Comparison of ENCODE assay signal across 16 mouse cellular contexts in genomic region chr11:76639269-76639985, GRCm38 (mm10). TPM values are rescaled to one million over a fixed set of nuclear protein-coding genes. Genes with fewer than 3 reads are reported as not detected.
DNase-seq lines count a peak whose midpoint lies in the region; ATAC-seq and TF ChIP-seq lines count a peak whose summit lies in the region.
"Had no signal": no experiment of that assay in that cellular context is flagged by ENCODE, and none has a peak within 500 bp of the region (broad histone marks: within the 10 kb centered on the region; RNA-seq: fewer than 3 reads in every experiment).

No protein-coding gene starts in this region.

- WGBS in heart, embryonic 11.5 days (ENCODE audit: insufficient replicate concordance) = 81% methylated on average over 17 of the region's 17 CpGs

- DNase-seq in layer of hippocampus, adult 9-11 months = peak; percentile 56
- no peak for DNase-seq in layer of hippocampus, postnatal 25 days (ENCODE audit: extremely low spot score in 1 of 2, low spot score in 1 of 2)
- DNase-seq in brain, adult 2 months (ENCODE audit: low read depth, low spot score) = peak; percentile 90
- DNase-seq in brain, embryonic 14.5 days (ENCODE audit: low read depth) = peak; percentile 89
- DNase-seq in cerebellum, postnatal 14 days = peak; percentile 76 to 78
- DNase-seq in gastrocnemius, postnatal 14 days = no peak
- DNase-seq: heart, postnatal 36 days; kidney, adult 2 months; lung, postnatal 4 days had no signal

- no peak overlapping the region for H3K27ac ChIP-seq in heart, embryonic 11.5 days (ENCODE audit: low read depth, low read length)
- H3K27ac ChIP-seq: limb, embryonic 10.5 days; liver, embryonic 14.5 days had no signal

- no peak overlapping the region for H3K4me3 ChIP-seq in heart, embryonic 11.5 days (ENCODE audit: low read depth, low read length)
- H3K4me3 ChIP-seq: limb, embryonic 10.5 days had no signal

- no peak overlapping the region for H3K4me2 ChIP-seq in heart, embryonic 11.5 days

- intact Hi-C loops in gastrocnemius, postnatal 14 days (cut with DNase I; ENCODE audit: low total_unique reads) = no loop called here

- no peak for TF ChIP-seq POLR2A in brain, embryonic 14.5 days (IDR thresholded peaks at IDR 0.05; ENCODE audit: borderline replicate concordance, extremely low read depth, insufficient read depth, insufficient read length, poor library complexity, severe bottlenecking)

- no peak for ATAC-seq in heart, embryonic 11.5 days (replicated peaks; ENCODE audit: insufficient number of reproducible peaks, low FRiP score, low TSS enrichment)

- H3K9me3 ChIP-seq in heart, embryonic 11.5 days (replicated peaks; ENCODE audit: control insufficient read depth, low read length) = no peaks in the 10 kb centered on the region
- H3K9me3 ChIP-seq: limb, embryonic 10.5 days had no signal

- H3K4me1 ChIP-seq in heart, embryonic 11.5 days (ENCODE audit: control insufficient read depth, insufficient read depth, low read length) = no peaks in the 10 kb centered on the region

- no peaks in the 10 kb centered on the region for H3K27me3 ChIP-seq in heart, embryonic 11.5 days (ENCODE audit: control insufficient read depth, insufficient read depth, low read length)

- no peak overlapping the region for H3K9ac ChIP-seq in heart, embryonic 11.5 days (ENCODE audit: low read depth, low read length)
- H3K9ac ChIP-seq: liver, embryonic 14.5 days had no signal

- no peak for TF ChIP-seq CTCF in brain, embryonic 14.5 days (IDR thresholded peaks at IDR 0.05; ENCODE audit: borderline replicate concordance, extremely low read depth, insufficient read depth, insufficient read length)

- H3K36me3 ChIP-seq in heart, embryonic 11.5 days (ENCODE audit: control insufficient read depth, insufficient read depth, low read length) = no peaks in the 10 kb centered on the region
- H3K36me3 ChIP-seq: limb, embryonic 10.5 days had no signal

RNA-seq across cellular contexts. Expression of gene Abr, which starts 17.3 kb away (rescaled TPM):
- 100 to 1,000 TPM; 487 to 511 TPM for total RNA-seq in layer of hippocampus, postnatal 25 days (2021)
- 210 and 215 TPM in 2 replicates for polyA plus RNA-seq in brain, embryonic 14.5 days (2012; rRNA removed)
- 10 to 100 TPM; 15.4 to 18.2 TPM for total RNA-seq in gastrocnemius, postnatal 14 days (2021)
- polyA plus RNA-seq in heart, embryonic 11.5 days (2014; fragmentation: Nextera tagmentation; extraction: Ambion mirVana) = 22.9 and 26.2 TPM in 2 replicates

RNA-seq across cellular contexts. Expression of gene Bhlha9, which starts 32.8 kb away (rescaled TPM):
- total RNA-seq in layer of hippocampus, postnatal 25 days (2021) = 1 to 10 TPM; 5.4 TPM
- polyA plus RNA-seq in brain, embryonic 14.5 days (2012; rRNA removed) = 0.37 and 0.64 TPM in 2 replicates
- not detected for total RNA-seq in gastrocnemius, postnatal 14 days (2021)
- 0.17 TPM in 1 of 2 replicates, not detected in the other for polyA plus RNA-seq in heart, embryonic 11.5 days (2014; fragmentation: Nextera tagmentation; extraction: Ambion mirVana)
- total RNA-seq: CH12.LX; gastrocnemius, adult 18-20 months; heart, adult 8-10 months; heart, postnatal 36 days had no signal
- polyA plus RNA-seq: kidney, adult 2 months; liver, embryonic 14.5 days; spleen, adult 2 months had no signal

RNA-seq across cellular contexts. Expression of gene Trarg1, which starts 40.2 kb away (rescaled TPM):
- total RNA-seq in layer of hippocampus, postnatal 25 days (2021) = under 1 TPM; 0.38 to 0.42 TPM
- 0.10 and 0.14 TPM in 2 replicates for polyA plus RNA-seq in brain, embryonic 14.5 days (2012; rRNA removed)
- total RNA-seq in gastrocnemius, postnatal 14 days (2021) = 1 to 10 TPM; 1.4 TPM
- polyA plus RNA-seq in heart, embryonic 11.5 days (2014; fragmentation: Nextera tagmentation; extraction: Ambion mirVana) = 0.07 TPM in 1 of 2 replicates, not detected in the other
- total RNA-seq: CH12.LX had no signal
- polyA plus RNA-seq: liver, embryonic 14.5 days had no signal

Comparison
In these comparisons a context has a peak if more than half of its experiments do, and no peak if none do; other contexts are left out.
1. DNase-seq: peak in layer of hippocampus, adult 9-11 months (single experiment), brain, adult 2 months (single experiment), brain, embryonic 14.5 days (single experiment) and cerebellum, postnatal 14 days (2 of 2); none in layer of hippocampus, postnatal 25 days (0 of 2) and gastrocnemius, postnatal 14 days (single experiment).
2. RNA of gene Abr, which starts 17.3 kb away (total RNA-seq): 487 to 511 TPM in layer of hippocampus, postnatal 25 days; 15.4 to 18.2 TPM in gastrocnemius, postnatal 14 days; every median in the first group is over 10 times any median in the second.
3. RNA of gene Bhlha9, which starts 32.8 kb away (total RNA-seq): 5.4 TPM in layer of hippocampus, postnatal 25 days; not detected in gastrocnemius, postnatal 14 days; every median in the first group is over 4 times any median in the second.